Mouse (Mus musculus) mammary gland, adult 2 months (tissue): ENCODE data around the gene Rhov. TPM values are rescaled to one million over a fixed set of nuclear protein-coding genes. Genes with fewer than 3 reads are reported as not detected.

Experiments
- polyA plus RNA-seq: library from polyadenylated mRNA; depleted of rRNA; stranded (reverse); fragments of >200 nt; gene quantifications from 2 replicates; pipeline ENCODE4 v1.2.3, GENCODE M21; 2012; ENCODE audit warnings: low replicate concordance; rRNA removed

The Rhov gene
- polyA plus RNA-seq, result 3.0 and 5.0 TPM in 2 replicates

GRCm38 (mm10) chr2:119270643-119271331 is at the start of gene Rhov:
TSS of gene Rhov (minus strand) at chr2:119271272.

DNA sequence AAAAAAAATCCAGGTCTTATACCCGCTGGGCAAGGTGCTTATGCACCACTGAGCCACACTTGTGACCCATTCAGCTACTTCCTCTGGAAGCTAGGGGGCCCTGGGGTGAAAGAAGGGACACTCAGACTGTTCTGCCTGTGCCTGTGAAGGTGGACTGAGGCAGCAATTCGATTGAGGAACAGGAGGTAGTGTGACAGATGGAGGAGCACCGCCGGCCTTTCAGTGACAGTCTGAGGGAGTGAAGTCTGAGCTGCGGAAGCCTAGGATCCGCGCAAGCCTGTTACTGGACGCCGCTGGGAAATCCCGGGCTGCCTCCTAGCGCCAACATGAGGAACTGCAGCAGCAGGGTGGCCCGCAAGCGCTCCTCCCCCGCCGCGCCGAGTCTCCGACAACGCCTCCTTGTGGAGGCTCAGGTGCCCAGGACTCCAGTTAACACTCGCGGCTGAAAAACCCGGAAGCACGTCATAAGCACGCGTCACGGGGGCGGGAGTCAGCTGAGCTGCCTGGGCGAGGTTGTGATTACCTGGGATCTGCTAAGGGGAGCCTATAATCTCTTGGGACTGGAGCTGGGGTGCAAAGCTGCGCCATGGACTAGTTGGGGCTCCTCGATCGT is 17.3 kb upstream of the Rhov start, which contains the start of gene Vps18:
Vps18 (plus strand) TSS at position 471 of the 613 bp plus-strand sequence.

GRCm38 (mm10) chr2:119237210-119237870 is 33.7 kb downstream of the Rhov start, which contains the start of gene Spint1:
TSS of gene Spint1 (plus strand) at chr2:119237362.

GRCm38 (mm10) chr2:119229775-119230704 is 41.0 kb downstream of the Rhov start, which contains the start of gene Ppp1r14d:
TSS of gene Ppp1r14d (minus strand) at chr2:119229906.

Other genes with a start within 250 kb of the Rhov start
- gene Ccdc32, start 241.9 kb downstream of the Rhov start, polyA plus RNA-seq, result 4.3 and 6.4 TPM in 2 replicates
- 4.6 and 4.8 TPM in 2 replicates for gene Rpusd2, start 236.5 kb downstream of the Rhov start, polyA plus RNA-seq
- gene Knl1, start 224.2 kb downstream of the Rhov start, polyA plus RNA-seq, result 0.11 and 0.17 TPM in 2 replicates
- 1.8 and 2.1 TPM in 2 replicates for gene Rad51, start 158.5 kb downstream of the Rhov start, polyA plus RNA-seq
- 23.3 and 29.3 TPM in 2 replicates for gene Rmdn3, start 114.2 kb downstream of the Rhov start, polyA plus RNA-seq
- 80.1 and 84.8 TPM in 2 replicates for gene Gchfr, start 103.5 kb downstream of the Rhov start, polyA plus RNA-seq
- gene Gm14137, start 96.8 kb downstream of the Rhov start, polyA plus RNA-seq, result 0.12 and 0.36 TPM in 2 replicates
- gene Zfyve19, start 62.7 kb downstream of the Rhov start, polyA plus RNA-seq, result 34.3 and 37.0 TPM in 2 replicates
- gene Dnajc17, start 62.5 kb downstream of the Rhov start, polyA plus RNA-seq, result 1.9 TPM in 2 replicates
- 0.18 TPM in 1 of 2 replicates, not detected in the other for gene Ppp1r14d, start 41.4 kb downstream of the Rhov start, polyA plus RNA-seq
- 21.6 and 23.1 TPM in 2 replicates for gene Spint1, start 33.9 kb downstream of the Rhov start, polyA plus RNA-seq
- 20.5 and 30.9 TPM in 2 replicates for gene Vps18, start 17.5 kb upstream of the Rhov start, polyA plus RNA-seq
- 17.0 and 24.0 TPM in 2 replicates for gene Dll4, start 54.5 kb upstream of the Rhov start, polyA plus RNA-seq
- gene Chac1, start 80.0 kb upstream of the Rhov start, polyA plus RNA-seq, result 8.4 and 31.1 TPM in 2 replicates
- gene Ino80, start 206.4 kb upstream of the Rhov start, polyA plus RNA-seq, result 7.6 and 9.3 TPM in 2 replicates